Mouse (Mus musculus) embryonic fibroblast, embryonic 13.5 days (primary cell): Measurements from ENCODE around the gene Nsd1. TPM values are rescaled to one million over a fixed set of nuclear protein-coding genes. Genes with fewer than 3 reads are reported as not detected.
A peak's percentile ranks its signal among the peaks of the same experiment; 100 is the strongest.

Source experiments
- H3K27ac ChIP-seq: 2 replicates; pipeline ENCODE4 v1.5.1; 2012; ENCODE audit warnings: low read length, control low read depth, inconsistent platforms; ENCODE audit not compliant: insufficient read depth
- H3K4me1 ChIP-seq: 2 replicates; pipeline ENCODE4 v1.6.1; 2011; ENCODE audit warnings: low read length; ENCODE audit not compliant: control insufficient read depth, insufficient read depth
- H3K4me3 ChIP-seq: 2 replicates; pipeline ENCODE4 v1.5.1; 2011; ENCODE audit warnings: mild to moderate bottlenecking, control low read depth, low read length; ENCODE audit not compliant: insufficient read depth
- CTCF ChIP-seq: IDR thresholded peaks from 2 replicates; pipeline ENCODE4 v1.5.1; 2011; ENCODE audit warnings: mild to moderate bottlenecking, control low read depth, low read length, moderate library complexity, borderline replicate concordance; ENCODE audit not compliant: insufficient read depth
- POLR2A ChIP-seq: IDR thresholded peaks from 2 replicates; pipeline ENCODE4 v1.6.1; 2011; ENCODE audit warnings: low read depth, mild to moderate bottlenecking, control low read depth, low read length, moderate library complexity
- polyA plus RNA-seq: library from polyadenylated mRNA; stranded (reverse); fragments of >200 nt; gene quantifications from 2 replicates; pipeline ENCODE4 v1.2.4, GENCODE M21; 2011; ENCODE audit warnings: low read depth; ENCODE audit not compliant: missing spikeins, insufficient read length

Nsd1 gene
- polyA plus RNA-seq, 1 experiment, result 86.2 TPM

DNA sequence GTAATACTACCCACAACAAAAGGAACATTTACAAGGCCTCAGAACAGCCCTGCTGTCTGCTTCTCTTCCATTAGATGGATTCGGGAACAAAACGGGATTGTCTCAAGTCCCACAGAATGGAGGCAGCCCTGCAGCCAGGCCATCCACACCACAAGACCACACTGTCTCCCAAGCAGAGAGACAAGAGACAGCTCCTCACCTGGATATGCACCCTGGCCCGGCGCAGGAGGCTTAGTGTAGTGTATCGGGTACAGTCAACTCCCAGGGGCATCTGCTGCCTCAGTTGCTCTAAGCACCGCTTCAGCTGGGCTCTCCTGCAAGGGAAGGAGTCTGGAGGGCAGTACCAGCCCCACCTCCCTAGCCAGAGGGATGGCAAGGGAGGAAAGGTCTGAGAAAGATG, 118.6 kb downstream of the Nsd1 start:
- H3K4me1 ChIP-seq, result peaks cover 22% of the 10 kb centered on the region
- no peak overlapping the region for H3K4me3 ChIP-seq
- TF ChIP-seq CTCF (no peak), POLR2A (no peak)
- no peak overlapping the region for H3K27ac ChIP-seq

- peaks cover 22% of the 10 kb centered on the region for H3K4me1 ChIP-seq
- H3K27ac ChIP-seq, result no peak overlapping the region
- no peak for TF ChIP-seq POLR2A
- TF ChIP-seq CTCF, result no peak
- H3K4me3 ChIP-seq, result peak overlapping the region; percentile 80
Measured at GRCm38 (mm10) chr13:55328641-55329040, 119.1 kb downstream of the Nsd1 start.

GRCm38 (mm10) chr13:55329109-55329682, 119.6 kb downstream of the Nsd1 start:
- Histone ChIP-seq H3K4me3 (peak overlapping the region; percentile 80), H3K4me1 (peaks cover 18% of the 10 kb centered on the region), H3K27ac (no peak overlapping the region)
- no peak for TF ChIP-seq CTCF
- TF ChIP-seq POLR2A, result no peak; the same call in 1 of the 2 replicates

- Histone ChIP-seq H3K27ac (peak within 1 kb of the TSS; percentile 68), H3K4me1 (peaks cover 18% of the 10 kb centered on the region), H3K4me3 (peak within 1 kb of the TSS; percentile 80)
- no peak for TF ChIP-seq CTCF
- peak; percentile 48 for TF ChIP-seq POLR2A
Measured at GRCm38 (mm10) chr13:55329683-55330566, 120.3 kb downstream of the Nsd1 start, which contains the start of gene Mxd3. TSS of gene Mxd3 (minus strand) at chr13:55329823.

DNA sequence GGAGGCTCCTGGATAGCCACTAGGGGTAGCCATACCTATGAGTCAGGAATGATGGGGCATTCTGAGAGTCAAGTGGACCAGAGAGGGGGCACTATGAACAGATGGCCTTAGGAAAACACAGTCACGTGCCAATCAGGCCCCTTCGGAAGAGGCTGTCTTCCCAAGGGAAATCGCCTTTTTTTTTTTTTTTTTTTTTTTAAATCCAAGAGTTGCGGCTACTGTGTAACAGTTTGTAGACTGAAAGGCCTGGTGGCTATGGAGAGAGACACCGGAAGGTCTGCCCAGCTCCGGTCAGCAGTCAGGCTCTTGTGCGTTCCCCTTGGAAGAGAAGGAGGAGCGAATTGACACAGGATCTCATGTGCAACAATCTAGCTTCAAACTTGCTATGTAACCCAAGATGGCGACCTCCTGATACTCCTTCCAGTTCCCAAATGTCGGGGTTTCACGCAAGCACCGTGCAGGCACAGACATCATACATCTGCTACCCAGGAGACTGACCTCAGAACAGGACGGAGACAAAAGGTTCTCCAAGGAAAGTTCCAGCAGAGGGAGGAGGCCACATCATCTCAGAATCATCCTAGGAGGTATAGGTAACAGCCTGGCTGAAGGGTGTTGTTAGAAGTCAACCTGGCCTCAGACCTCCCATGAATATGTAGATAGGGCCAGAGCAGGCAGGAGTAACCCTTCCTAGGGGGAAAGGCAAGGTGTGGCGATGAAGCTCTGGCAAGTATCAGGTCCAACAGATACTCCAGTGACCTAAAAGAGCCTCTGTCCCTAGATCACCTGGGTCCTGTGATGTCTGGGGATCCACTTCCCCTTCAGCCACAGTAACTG, 121.2 kb downstream of the Nsd1 start:
- peaks cover 18% of the 10 kb centered on the region for H3K4me1 ChIP-seq
- H3K4me3 ChIP-seq, result peak overlapping the region; percentile 46
- no peak for TF ChIP-seq POLR2A
- no peak for TF ChIP-seq CTCF
- H3K27ac ChIP-seq, result 0 out of 2 replicates have a peak overlapping the region, but pooled peaks have one; percentile 9

- H3K27ac ChIP-seq, result peak overlapping the region; percentile 8; the same call in 1 of the 2 replicates
- H3K4me3 ChIP-seq, result no peak overlapping the region
- H3K4me1 ChIP-seq, result peaks cover 14% of the 10 kb centered on the region
- TF ChIP-seq POLR2A (no peak), CTCF (no peak)
Measured at GRCm38 (mm10) chr13:55332331-55332730, 122.7 kb downstream of the Nsd1 start.

- Histone ChIP-seq H3K4me3 (no peak overlapping the region), H3K27ac (no peak overlapping the region), H3K4me1 (peaks cover 12% of the 10 kb centered on the region)
- TF ChIP-seq POLR2A (no peak), CTCF (no peak)
Measured at GRCm38 (mm10) chr13:55335701-55336100, 126.1 kb downstream of the Nsd1 start.

DNA sequence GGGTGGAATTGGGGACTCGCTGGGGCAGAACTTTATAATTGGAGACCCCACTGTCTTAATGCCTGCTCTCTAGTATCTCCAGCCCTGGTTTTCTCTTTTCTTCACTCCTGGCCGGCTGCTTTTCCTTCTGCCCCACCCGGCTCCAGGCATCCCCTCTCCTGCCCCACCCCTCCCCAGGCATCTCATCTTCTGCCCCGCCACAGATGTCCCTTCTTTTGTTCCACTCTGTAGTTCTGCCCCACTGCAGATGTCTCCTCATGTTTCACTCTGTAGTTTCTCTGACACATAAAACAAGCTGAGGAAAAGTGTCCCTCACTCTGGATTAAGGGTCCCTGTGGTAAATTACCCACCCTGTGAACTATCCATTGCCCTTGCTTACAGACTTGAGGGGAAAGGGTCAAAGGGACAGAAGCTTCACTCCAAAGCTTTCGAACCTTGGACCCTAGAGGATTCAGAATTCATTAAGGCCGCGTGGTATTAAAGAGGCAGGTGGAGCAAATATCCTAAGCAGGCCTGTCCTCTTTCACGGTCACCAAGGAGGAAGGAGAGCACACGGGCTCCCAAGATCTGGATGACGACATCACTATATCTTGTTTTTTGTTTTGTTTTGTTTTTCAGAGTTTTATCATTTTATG, 127.9 kb downstream of the Nsd1 start:
- no peak overlapping the region for H3K27ac ChIP-seq
- H3K4me1 ChIP-seq, result peaks cover 2% of the 10 kb centered on the region; the same call in 1 of the 2 replicates
- H3K4me3 ChIP-seq, result no peak overlapping the region
- TF ChIP-seq POLR2A, result no peak
- no peak for TF ChIP-seq CTCF
